Mouse (Mus musculus) forebrain, embryonic 16.5 days (tissue): ENCODE data around the gene Slc11a2. TPM values are rescaled to one million over a fixed set of nuclear protein-coding genes. Genes with fewer than 3 reads are reported as not detected.

Experiments
- ATAC-seq: fragments of 200-750 bp; cut with Nextera tagmentation; 2 replicates; pipeline ENCODE4 v1.8.0; 2017; ENCODE audit warnings: mild to moderate bottlenecking, moderate library complexity
- H3K27ac ChIP-seq: fragments of 300-500 bp; sonication (generic); 2 replicates; pipeline ENCODE4 v1.5.1; 2014; ENCODE audit warnings: low read length, control low read depth
- H3K27me3 ChIP-seq: fragments of 300-500 bp; sonication (generic); replicated peaks from 2 replicates; pipeline ENCODE4 v1.6.1; 2014; ENCODE audit warnings: low read length; ENCODE audit not compliant: control insufficient read depth, insufficient read depth
- H3K36me3 ChIP-seq: fragments of 300-500 bp; sonication (generic); 2 replicates; pipeline ENCODE4 v1.6.1; 2014; ENCODE audit not compliant: control insufficient read depth, insufficient read depth
- H3K4me1 ChIP-seq: fragments of 300-500 bp; sonication (generic); replicated peaks from 2 replicates; pipeline ENCODE4 v1.6.1; 2014; ENCODE audit warnings: low read length; ENCODE audit not compliant: control insufficient read depth, insufficient read depth
- H3K4me2 ChIP-seq: fragments of 300-500 bp; sonication (generic); 2 replicates; pipeline ENCODE4 v1.6.1; 2014; ENCODE audit warnings: mild to moderate bottlenecking, low read length, control low read depth
- H3K4me3 ChIP-seq: fragments of 300-500 bp; sonication (generic); replicated peaks from 2 replicates; pipeline ENCODE4 v1.5.1; 2014; ENCODE audit warnings: mild to moderate bottlenecking, low read length, control low read depth
- H3K9ac ChIP-seq: fragments of 300-500 bp; sonication (generic); replicated peaks from 2 replicates; pipeline ENCODE4 v1.6.1; 2014; ENCODE audit warnings: low read depth, low read length, control low read depth
- H3K9me3 ChIP-seq: fragments of 300-500 bp; sonication (generic); 2 replicates; pipeline ENCODE4 v1.6.1; 2016; ENCODE audit warnings: low read length; ENCODE audit not compliant: control insufficient read depth
- WGBS: fragments of 180-500 bp; shearing (Covaris S2); extraction: QIAGEN DNeasy Blood & Tissue Kit; methylation state at CpG from one replicate; pipeline ENCODE4 v1.1.7; 2014; 5-methylcytosine and 5-hydroxymethylcytosine counted together
- polyA plus RNA-seq: library from polyadenylated mRNA; unstranded; fragments of >200 nt; fragmentation: Nextera tagmentation; extraction: Ambion mirVana; gene quantifications from 2 replicates; pipeline ENCODE4 v1.2.1, GENCODE M21; 2015

Slc11a2 gene
- polyA plus RNA-seq, result 20.3 and 28.2 TPM in 2 replicates

GRCm38 (mm10) chr15:100424396-100425122 lies at the start of gene Slc11a2:
Gene Slc11a2 (minus strand): TSS chr15:100425072.
- no peak for ATAC-seq
- no peaks in the 10 kb centered on the region for H3K9me3 ChIP-seq
- 22% methylated on average over 17 of the region's 17 CpGs for WGBS
- no peak within 1 kb of the TSS for H3K9ac ChIP-seq
- peaks cover 27% of the 10 kb centered on the region for H3K4me1 ChIP-seq
- H3K27me3 ChIP-seq, result peaks cover 27% of the 10 kb centered on the region
- no peak within 1 kb of the TSS for H3K27ac ChIP-seq
- peak within 1 kb of the TSS; percentile 74 for H3K4me2 ChIP-seq
- H3K4me3 ChIP-seq, result peak within 1 kb of the TSS; percentile 88
- no peaks in the 10 kb centered on the region for H3K36me3 ChIP-seq

- Histone ChIP-seq H3K36me3 (peaks cover 24% of the 10 kb centered on the region), H3K9ac (no peak overlapping the region), H3K27me3 (no peaks in the 10 kb centered on the region), H3K4me3 (no peak overlapping the region), H3K4me1 (peaks cover 12% of the 10 kb centered on the region), H3K9me3 (no peaks in the 10 kb centered on the region), H3K4me2 (no peak overlapping the region), H3K27ac (no peak overlapping the region)
- 86% methylated on average over 7 of the region's 7 CpGs for WGBS
- ATAC-seq, result no peak
Measured at GRCm38 (mm10) chr15:100473926-100474503, 49.1 kb upstream of the Slc11a2 start.

GRCm38 (mm10) chr15:100470037-100470436 lies 45.2 kb upstream of the Slc11a2 start:
- Histone ChIP-seq H3K9me3 (no peaks in the 10 kb centered on the region), H3K4me3 (peak overlapping the region; percentile 74), H3K4me1 (peaks cover 24% of the 10 kb centered on the region), H3K27ac (no peak overlapping the region), H3K36me3 (peaks cover 8% of the 10 kb centered on the region), H3K27me3 (no peaks in the 10 kb centered on the region), H3K4me2 (peak overlapping the region; percentile 61), H3K9ac (peak overlapping the region; percentile 77)
- 65% methylated on average over 10 of the region's 10 CpGs for WGBS
- ATAC-seq, result no peak

DNA sequence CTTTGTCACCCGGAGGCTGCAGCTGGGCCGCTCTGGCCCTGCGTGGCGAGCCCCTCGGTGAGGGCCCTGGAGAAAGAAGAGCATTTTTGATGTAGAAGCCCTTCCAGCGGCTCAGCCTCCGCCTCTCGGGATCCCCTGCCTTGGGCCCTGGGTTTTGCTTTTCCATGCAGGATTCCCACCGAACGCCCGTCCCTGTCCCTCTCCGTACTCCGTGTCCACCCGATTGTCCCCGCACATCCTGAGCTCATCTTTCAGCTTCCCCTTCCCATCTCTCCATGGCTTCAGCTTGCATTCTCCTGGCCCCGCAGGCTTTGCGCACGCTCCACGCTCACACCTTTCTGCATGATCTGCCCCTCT lies 44.3 kb upstream of the Slc11a2 start:
- no peak; the same call in 1 of the 2 replicates for ATAC-seq
- H3K27ac ChIP-seq, result peak overlapping the region; percentile 86
- peak overlapping the region; percentile 74 for H3K4me3 ChIP-seq
- WGBS, result under 1% methylated on average over 19 of the region's 19 CpGs
- no peaks in the 10 kb centered on the region for H3K9me3 ChIP-seq
- peaks cover 24% of the 10 kb centered on the region for H3K4me1 ChIP-seq
- H3K36me3 ChIP-seq, result peaks cover 3% of the 10 kb centered on the region; the same call in 1 of the 2 replicates
- peak overlapping the region; percentile 77 for H3K9ac ChIP-seq
- H3K27me3 ChIP-seq, result no peaks in the 10 kb centered on the region
- H3K4me2 ChIP-seq, result peak overlapping the region; percentile 61

- Histone ChIP-seq H3K27ac (peak within 1 kb of the TSS; percentile 86), H3K4me2 (peak within 1 kb of the TSS; percentile 61), H3K36me3 (peaks cover 3% of the 10 kb centered on the region; the same call in 1 of the 2 replicates), H3K9ac (peak within 1 kb of the TSS; percentile 77), H3K4me1 (peaks cover 24% of the 10 kb centered on the region), H3K9me3 (no peaks in the 10 kb centered on the region), H3K4me3 (peak within 1 kb of the TSS; percentile 74), H3K27me3 (no peaks in the 10 kb centered on the region)
- 1% methylated on average over 82 of the region's 84 CpGs for WGBS
- peak; percentile 96 for ATAC-seq
Measured at GRCm38 (mm10) chr15:100468295-100469188, 43.7 kb upstream of the Slc11a2 start, which contains the start of gene Letmd1. Gene Letmd1 (plus strand): TSS chr15:100469023.

- WGBS, result 37% methylated on average over 8 of the region's 8 CpGs
Measured at GRCm38 (mm10) chr15:100467738-100468137, 42.9 kb upstream of the Slc11a2 start.

GRCm38 (mm10) chr15:100465432-100465831 lies 40.6 kb upstream of the Slc11a2 start:
- 82% methylated on average over 2 of the region's 2 CpGs for WGBS
- no peak overlapping the region for H3K4me3 ChIP-seq

More at GRCm38 (mm10) chr15:100467738-100468137, 42.9 kb upstream of the Slc11a2 start:
- Histone ChIP-seq H3K36me3 (peaks cover 3% of the 10 kb centered on the region; the same call in 1 of the 2 replicates), H3K27me3 (no peaks in the 10 kb centered on the region), H3K9ac (0 out of 2 replicates have a peak overlapping the region, but pooled peaks have one; percentile 33), H3K4me1 (peaks cover 24% of the 10 kb centered on the region), H3K4me3 (peak overlapping the region; percentile 74), H3K4me2 (peak overlapping the region; percentile 61), H3K27ac (no peak overlapping the region), H3K9me3 (no peaks in the 10 kb centered on the region)
- no peak for ATAC-seq

DNA sequence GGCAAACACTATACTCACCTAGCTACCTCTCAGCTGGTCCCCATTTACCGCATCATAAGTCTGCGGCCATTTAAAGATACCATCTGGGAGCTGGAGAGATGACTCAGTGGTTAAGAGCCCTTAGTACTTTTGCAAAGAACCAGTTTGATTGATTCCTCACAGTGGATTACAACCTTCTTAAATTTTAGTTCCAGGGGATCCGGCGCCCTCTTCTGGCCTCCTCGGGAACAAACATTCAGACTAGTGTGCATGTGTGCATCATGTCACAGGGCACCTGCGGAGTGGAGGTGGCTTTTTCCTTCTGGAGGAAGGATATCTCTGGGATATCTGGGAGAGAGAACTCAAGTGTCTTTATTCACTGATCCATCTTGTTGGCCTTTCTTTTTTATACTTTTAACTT lies 38.8 kb upstream of the Slc11a2 start:
- Histone ChIP-seq H3K36me3 (no peaks in the 10 kb centered on the region), H3K27me3 (0 out of 2 replicates have a peak, but pooled peaks cover 2% of the 10 kb centered on the region), H3K27ac (no peak overlapping the region), H3K9ac (no peak overlapping the region), H3K4me1 (peaks cover 12% of the 10 kb centered on the region), H3K9me3 (no peaks in the 10 kb centered on the region), H3K4me2 (no peak overlapping the region), H3K4me3 (no peak overlapping the region)
- WGBS, result 29% methylated on average over 6 of the region's 6 CpGs
- ATAC-seq, result no peak

More at GRCm38 (mm10) chr15:100465432-100465831, 40.6 kb upstream of the Slc11a2 start:
- Histone ChIP-seq H3K9ac (no peak overlapping the region), H3K36me3 (no peaks in the 10 kb centered on the region), H3K4me1 (peaks cover 21% of the 10 kb centered on the region), H3K27me3 (no peaks in the 10 kb centered on the region), H3K4me2 (no peak overlapping the region), H3K27ac (no peak overlapping the region), H3K9me3 (no peaks in the 10 kb centered on the region)
- no peak for ATAC-seq
